Mouse (Mus musculus): ENCODE data around the gene Gm11111. TPM values are rescaled to one million over a fixed set of nuclear protein-coding genes. Genes with fewer than 3 reads are reported as not detected.
A peak's percentile ranks its signal among the peaks of the same experiment; 100 is the strongest.

The Gm11111 gene
- polyA plus RNA-seq, 2 experiments: not detected

DNA sequence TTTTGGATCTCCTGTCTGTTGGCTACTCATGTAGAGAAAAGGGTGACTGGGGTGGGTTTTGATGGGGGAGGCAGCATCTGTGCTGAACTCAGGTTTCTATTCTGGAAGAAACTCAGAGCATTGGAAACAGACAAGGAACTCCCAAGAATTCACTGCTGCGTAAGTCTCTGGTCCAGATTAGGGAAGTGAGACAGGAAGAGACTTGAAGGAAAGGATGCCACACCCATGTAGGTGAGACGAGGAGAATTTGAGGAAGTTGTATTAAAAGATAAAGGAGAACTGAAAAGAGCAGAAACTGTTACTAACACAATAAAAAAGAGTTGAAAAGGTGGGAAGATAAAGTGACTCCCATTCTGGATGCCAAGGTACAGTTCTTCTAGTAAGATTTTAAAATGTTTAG is 25.9 kb downstream of the Gm11111 start:
- Histone ChIP-seq H3K9ac (ENCODE audit: low read depth, low read length, severe bottlenecking) (no peak overlapping the region), H3K4me2 (replicated peaks; ENCODE audit: low read depth, low read length, severe bottlenecking) (no peak overlapping the region), H3K4me1 (ENCODE audit: control insufficient read depth, insufficient read depth, low read length) (peaks cover 11% of the 10 kb centered on the region), H3K9me3 (ENCODE audit: control insufficient read depth, low read length) (no peaks in the 10 kb centered on the region), H3K27ac (replicated peaks; ENCODE audit: low read depth, low read length) (no peak overlapping the region), H3K4me3 (replicated peaks; ENCODE audit: low read length) (no peak overlapping the region), H3K27me3 (ENCODE audit: control insufficient read depth, insufficient read depth, low read length) (no peaks in the 10 kb centered on the region), H3K36me3 (ENCODE audit: control insufficient read depth, insufficient read depth, low read length) (no peaks in the 10 kb centered on the region)
- DNase-seq (ENCODE audit: low spot score) (no peak), ATAC-seq (ENCODE audit: low FRiP score, low read depth) (no peak)
- TF ChIP-seq POLR2A (IDR thresholded peaks at IDR 0.05; ENCODE audit: borderline replicate concordance, extremely low read depth, insufficient read depth, insufficient read length): no peak
- WGBS: 64% methylated on average over 2 of the region's 2 CpGs

GRCm38 (mm10) chr5:98580811-98581210 is 28.3 kb downstream of the Gm11111 start:
- no peak for TF ChIP-seq POLR2A (IDR thresholded peaks at IDR 0.05; ENCODE audit: borderline replicate concordance, extremely low read depth, insufficient read depth, insufficient read length)
- no peak for ATAC-seq (ENCODE audit: low FRiP score, low read depth)
- Histone ChIP-seq H3K27me3 (ENCODE audit: control insufficient read depth, insufficient read depth, low read length) (no peaks in the 10 kb centered on the region), H3K9me3 (ENCODE audit: control insufficient read depth, low read length) (no peaks in the 10 kb centered on the region), H3K36me3 (ENCODE audit: control insufficient read depth, insufficient read depth, low read length) (no peaks in the 10 kb centered on the region), H3K4me3 (replicated peaks; ENCODE audit: low read length) (no peak overlapping the region), H3K4me1 (ENCODE audit: control insufficient read depth, insufficient read depth, low read length) (peaks cover 4% of the 10 kb centered on the region; the same call in 1 of the 2 replicates), H3K27ac (replicated peaks; ENCODE audit: low read depth, low read length) (no peak overlapping the region), H3K9ac (ENCODE audit: low read depth, low read length, severe bottlenecking) (no peak overlapping the region), H3K4me2 (replicated peaks; ENCODE audit: low read depth, low read length, severe bottlenecking) (no peak overlapping the region)
- 38% methylated on average over 5 of the region's 5 CpGs for WGBS
- DNase-seq (ENCODE audit: low spot score): peak; percentile 35

DNA sequence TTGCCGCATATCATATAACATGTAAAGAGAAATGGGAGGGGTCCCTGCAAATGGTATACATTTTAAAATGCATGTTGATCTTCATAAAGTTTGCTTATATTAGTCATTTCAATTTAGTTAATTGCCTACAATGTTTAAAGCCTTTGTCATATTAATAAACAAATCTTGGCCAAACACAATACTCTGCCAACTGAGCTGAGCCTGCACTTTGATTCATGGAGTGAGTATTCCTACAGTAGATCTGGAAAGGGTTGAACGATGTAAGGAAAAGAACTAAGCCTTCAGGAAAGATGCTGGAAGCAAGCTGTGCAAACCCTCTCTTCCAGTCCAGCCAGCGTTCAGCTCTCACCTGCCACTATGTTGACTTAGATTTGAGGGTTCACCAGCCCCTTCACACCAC is 29.6 kb downstream of the Gm11111 start:
- H3K27ac ChIP-seq (replicated peaks; ENCODE audit: low read depth, low read length): no peak overlapping the region
- H3K4me2 ChIP-seq (replicated peaks; ENCODE audit: low read depth, low read length, severe bottlenecking): no peak overlapping the region
- H3K4me1 ChIP-seq (ENCODE audit: control insufficient read depth, insufficient read depth, low read length): peaks cover 4% of the 10 kb centered on the region; the same call in 1 of the 2 replicates
- ATAC-seq (ENCODE audit: low FRiP score, low read depth) (no peak), DNase-seq (ENCODE audit: low spot score) (no peak)
- TF ChIP-seq POLR2A (IDR thresholded peaks at IDR 0.05; ENCODE audit: borderline replicate concordance, extremely low read depth, insufficient read depth, insufficient read length): no peak
- 82% methylated on average over 3 of the region's 3 CpGs for WGBS
- no peak overlapping the region for H3K4me3 ChIP-seq (replicated peaks; ENCODE audit: low read length)
- no peaks in the 10 kb centered on the region for H3K9me3 ChIP-seq (ENCODE audit: control insufficient read depth, low read length)
- no peak overlapping the region for H3K9ac ChIP-seq (ENCODE audit: low read depth, low read length, severe bottlenecking)
- no peaks in the 10 kb centered on the region for H3K36me3 ChIP-seq (ENCODE audit: control insufficient read depth, insufficient read depth, low read length)
- no peaks in the 10 kb centered on the region for H3K27me3 ChIP-seq (ENCODE audit: control insufficient read depth, insufficient read depth, low read length)

DNA sequence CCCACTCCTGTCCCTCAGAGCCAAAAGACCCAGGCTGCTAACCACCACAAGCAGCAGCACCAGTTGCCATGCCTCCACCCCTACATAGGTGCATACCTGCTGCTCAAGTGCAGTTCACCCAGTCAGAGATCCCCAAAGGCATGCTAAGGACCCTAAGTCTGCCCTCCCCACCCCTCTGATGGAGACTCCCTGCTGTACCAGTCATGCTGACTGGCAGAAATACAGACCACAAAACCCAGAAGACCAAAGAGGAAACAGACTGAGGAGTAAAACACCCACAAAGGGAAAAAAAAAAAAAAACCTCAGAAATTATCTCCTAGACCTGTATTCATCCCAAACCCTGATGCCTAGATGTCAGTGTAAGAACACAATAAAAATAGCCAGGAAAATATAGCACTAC is 33.4 kb downstream of the Gm11111 start:
- no peak overlapping the region for H3K4me2 ChIP-seq (replicated peaks; ENCODE audit: low read depth, low read length, severe bottlenecking)
- no peak overlapping the region for H3K9ac ChIP-seq (ENCODE audit: low read depth, low read length, severe bottlenecking)
- H3K36me3 ChIP-seq (ENCODE audit: control insufficient read depth, insufficient read depth, low read length): no peaks in the 10 kb centered on the region
- peaks cover 2% of the 10 kb centered on the region; the same call in 1 of the 2 replicates for H3K4me1 ChIP-seq (ENCODE audit: control insufficient read depth, insufficient read depth, low read length)
- TF ChIP-seq POLR2A (IDR thresholded peaks at IDR 0.05; ENCODE audit: borderline replicate concordance, extremely low read depth, insufficient read depth, insufficient read length): no peak
- H3K4me3 ChIP-seq (replicated peaks; ENCODE audit: low read length): no peak overlapping the region
- H3K27me3 ChIP-seq (ENCODE audit: control insufficient read depth, insufficient read depth, low read length): no peaks in the 10 kb centered on the region
- ATAC-seq (ENCODE audit: low FRiP score, low read depth) (no peak), DNase-seq (ENCODE audit: low spot score) (no peak)
- H3K9me3 ChIP-seq (ENCODE audit: control insufficient read depth, low read length): no peaks in the 10 kb centered on the region
- no peak overlapping the region for H3K27ac ChIP-seq (replicated peaks; ENCODE audit: low read depth, low read length)

Other genes starting within 250 kb of the Gm11111 start
- gene Cfap299, start 223.4 kb upstream of the Gm11111 start, polyA plus RNA-seq (2012; rRNA removed): 0.15 TPM in 1 of 2 replicates, not detected in the other
- gene Cfap299, start 223.4 kb upstream of the Gm11111 start, polyA plus RNA-seq (2014; fragmentation: Nextera tagmentation; extraction: Ambion mirVana): 0.72 and 0.74 TPM in 2 replicates

All from limb, embryonic 14.5 days (tissue).